28 mouse cellular contexts compared by ENCODE assay signal in genomic region chr3:109890600-109890999, GRCm38 (mm10).
A peak's percentile ranks its signal among the peaks of the same experiment; 100 is the strongest.
DNase-seq lines count a peak whose midpoint lies in the region; ATAC-seq lines count a peak whose summit lies in the region.
"Had no signal": no experiment of that assay in that cellular context is flagged by ENCODE, and none has a peak within 500 bp of the region (broad histone marks: within the 10 kb centered on the region; RNA-seq: fewer than 3 reads in every experiment).

No protein-coding gene starts in this region.

- no peaks in the 10 kb centered on the region for H3K4me1 ChIP-seq in kidney, embryonic 16.5 days (ENCODE audit: insufficient read depth, low read length)
- peaks cover 18% of the 10 kb centered on the region for H3K4me1 ChIP-seq in limb, embryonic 10.5 days
- H3K4me1 ChIP-seq in midbrain, embryonic 16.5 days (ENCODE audit: control insufficient read depth, insufficient read depth, low read length): no peaks in the 10 kb centered on the region
- H3K4me1 ChIP-seq: embryonic facial prominence, embryonic 12.5 days; hindbrain, embryonic 15.5 days; liver, embryonic 12.5 days; megakaryocyte, embryonic 14.5 days; midbrain, embryonic 13.5 days; neural tube, embryonic 15.5 days had no signal

- ATAC-seq in kidney, embryonic 16.5 days (ENCODE audit: low FRiP score, low TSS enrichment): peak; percentile 90; the same call in 1 of the 2 replicates
- no peak for ATAC-seq in midbrain, embryonic 16.5 days
- ATAC-seq: CD4-positive, CD25-positive, alpha-beta regulatory T cell, adult 4 months; forebrain, embryonic 16.5 days; liver, embryonic 12.5 days; liver, postnatal 0 days; midbrain, embryonic 13.5 days had no signal

- H3K4me2 ChIP-seq in kidney, embryonic 16.5 days (replicated peaks; ENCODE audit: low read depth, low read length): no peak overlapping the region
- H3K4me2 ChIP-seq in midbrain, embryonic 16.5 days (ENCODE audit: low read length): no peak overlapping the region
- H3K4me2 ChIP-seq: embryonic facial prominence, embryonic 12.5 days; hindbrain, embryonic 15.5 days; liver, embryonic 12.5 days; midbrain, embryonic 13.5 days; neural tube, embryonic 15.5 days had no signal

- no peak overlapping the region for H3K27ac ChIP-seq in kidney, embryonic 16.5 days (ENCODE audit: low read length)
- H3K27ac ChIP-seq in limb, embryonic 10.5 days: no peak overlapping the region
- H3K27ac ChIP-seq in midbrain, embryonic 16.5 days (ENCODE audit: low read length): no peak overlapping the region
- H3K27ac ChIP-seq: embryonic facial prominence, embryonic 12.5 days; hindbrain, embryonic 10.5 days; hindbrain, embryonic 15.5 days; liver, embryonic 12.5 days; midbrain, embryonic 13.5 days; neural tube, embryonic 15.5 days had no signal

- 12% methylated on average over 1 of the region's 1 CpGs for WGBS in kidney, embryonic 16.5 days
- WGBS in limb, embryonic 10.5 days: 3% methylated on average over 1 of the region's 1 CpGs
- 64% methylated on average over 1 of the region's 1 CpGs for WGBS in midbrain, embryonic 16.5 days

- H3K36me3 ChIP-seq in kidney, embryonic 16.5 days (ENCODE audit: insufficient read depth, low read length): no peaks in the 10 kb centered on the region
- H3K36me3 ChIP-seq in limb, embryonic 10.5 days: no peaks in the 10 kb centered on the region
- no peaks in the 10 kb centered on the region for H3K36me3 ChIP-seq in midbrain, embryonic 16.5 days (ENCODE audit: control insufficient read depth, insufficient read depth, low read length)
- H3K36me3 ChIP-seq: embryonic facial prominence, embryonic 12.5 days; hindbrain, embryonic 10.5 days; hindbrain, embryonic 15.5 days; liver, embryonic 12.5 days; midbrain, embryonic 13.5 days; neural tube, embryonic 15.5 days had no signal

- no peak for DNase-seq in kidney, postnatal 14 days
- DNase-seq in embryo, embryonic 11 days: peak; percentile 51
- peak; percentile 45 for DNase-seq in limb, embryonic 10.5 days (ENCODE audit: low spot score)
- no peak for DNase-seq in urinary bladder, postnatal 4 days (ENCODE audit: low spot score in 2 of 2)
- no peak for DNase-seq in urinary bladder, postnatal 10 days (ENCODE audit: low spot score)
- DNase-seq: adrenal gland, postnatal 25 days; cerebellum, adult 11-12 months; cerebellum, adult 9-11 months; heart, postnatal 14 days; kidney, adult 8-10 months; layer of hippocampus, adult 9-11 months; liver, postnatal 0 days; lung, postnatal 36 days; right cerebral cortex, adult 18-20 months; right cerebral cortex, postnatal 4 days; thymus, adult 2 months; thymus, postnatal 36 days had no signal

- no peaks in the 10 kb centered on the region for H3K9me3 ChIP-seq in kidney, embryonic 16.5 days (ENCODE audit: low read length)
- H3K9me3 ChIP-seq in limb, embryonic 10.5 days (replicated peaks): no peaks in the 10 kb centered on the region
- no peaks in the 10 kb centered on the region for H3K9me3 ChIP-seq in midbrain, embryonic 16.5 days (replicated peaks; ENCODE audit: control insufficient read depth, low read length, poor library complexity, severe bottlenecking)
- H3K9me3 ChIP-seq: embryonic facial prominence, embryonic 12.5 days; hindbrain, embryonic 10.5 days; hindbrain, embryonic 15.5 days; liver, embryonic 12.5 days; midbrain, embryonic 13.5 days; neural tube, embryonic 15.5 days had no signal

- H3K9ac ChIP-seq in kidney, embryonic 16.5 days (replicated peaks; ENCODE audit: low read length): no peak overlapping the region
- no peak overlapping the region for H3K9ac ChIP-seq in midbrain, embryonic 16.5 days (ENCODE audit: low read depth, low read length)
- H3K9ac ChIP-seq: embryonic facial prominence, embryonic 12.5 days; hindbrain, embryonic 15.5 days; liver, embryonic 12.5 days; liver, postnatal 0 days; midbrain, embryonic 13.5 days; neural tube, embryonic 15.5 days had no signal

- no peak overlapping the region for H3K4me3 ChIP-seq in kidney, embryonic 16.5 days (ENCODE audit: low read length)
- H3K4me3 ChIP-seq in limb, embryonic 10.5 days: no peak overlapping the region
- no peak overlapping the region for H3K4me3 ChIP-seq in midbrain, embryonic 16.5 days (ENCODE audit: low read depth, low read length)
- H3K4me3 ChIP-seq: embryonic facial prominence, embryonic 12.5 days; hindbrain, embryonic 10.5 days; hindbrain, embryonic 15.5 days; liver, embryonic 12.5 days; megakaryocyte, embryonic 14.5 days; midbrain, embryonic 13.5 days; neural tube, embryonic 15.5 days had no signal

- no peaks in the 10 kb centered on the region for H3K27me3 ChIP-seq in kidney, embryonic 16.5 days (ENCODE audit: insufficient read depth, low read length)
- no peaks in the 10 kb centered on the region for H3K27me3 ChIP-seq in limb, embryonic 10.5 days (ENCODE audit: low read depth, poor library complexity, severe bottlenecking)
- H3K27me3 ChIP-seq in midbrain, embryonic 16.5 days (ENCODE audit: control insufficient read depth, insufficient read depth, low read depth, low read length): no peaks in the 10 kb centered on the region
- H3K27me3 ChIP-seq: embryonic facial prominence, embryonic 12.5 days; hindbrain, embryonic 15.5 days; liver, embryonic 12.5 days; megakaryocyte, embryonic 14.5 days; midbrain, embryonic 13.5 days; neural tube, embryonic 15.5 days had no signal

Comparison
In these comparisons a context has a peak if more than half of its experiments do, and no peak if none do; other contexts are left out.
1. DNase-seq: peak in embryo, embryonic 11 days (single experiment) and limb, embryonic 10.5 days (single experiment); none in kidney, postnatal 14 days (single experiment), urinary bladder, postnatal 4 days (0 of 2) and urinary bladder, postnatal 10 days (single experiment).